Mouse (Mus musculus): ENCODE results near the gene Tmem44. TPM values are rescaled to one million over a fixed set of nuclear protein-coding genes. Genes with fewer than 3 reads are reported as not detected.

The Tmem44 gene
- total and polyA plus RNA-seq, 2 experiments from 2014 or later = 66.6 to 107 TPM

DNA sequence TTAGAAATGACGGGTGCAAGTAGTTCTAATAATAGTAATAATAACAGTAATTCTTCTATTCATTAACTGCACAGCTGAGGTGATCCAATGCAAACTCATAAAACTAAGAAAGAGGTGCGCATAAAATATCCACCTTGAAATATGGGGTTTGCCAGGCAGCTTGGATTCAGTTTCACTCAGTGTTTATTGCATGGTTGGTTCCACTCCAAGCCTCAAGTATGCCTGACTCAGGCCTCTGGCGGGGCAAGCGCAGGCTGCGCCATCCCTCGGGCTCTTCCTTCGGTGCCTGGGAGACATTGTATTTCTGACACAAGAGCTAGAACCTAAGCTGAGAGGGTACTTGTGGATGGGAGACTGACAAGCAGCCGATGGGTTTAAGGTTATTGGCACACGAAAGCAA lies 32.0 kb downstream of the Tmem44 start:
- H3K27ac ChIP-seq (ENCODE audit: low read depth, low read length) = no peak overlapping the region
- no peaks in the 10 kb centered on the region for H3K9me3 ChIP-seq (ENCODE audit: low read length)
- ATAC-seq (no peak), DNase-seq (no peak)
- WGBS = 72% methylated on average over 9 of the region's 9 CpGs
- H3K36me3 ChIP-seq (ENCODE audit: insufficient read depth) = peaks cover 58% of the 10 kb centered on the region
- H3K4me1 ChIP-seq (ENCODE audit: insufficient read depth) = no peaks in the 10 kb centered on the region
- TF ChIP-seq CTCF (IDR thresholded peaks at IDR 0.05; ENCODE audit: low read depth) = no peak
- no peak overlapping the region for H3K4me3 ChIP-seq (ENCODE audit: low read depth, low read length)
- H3K9ac ChIP-seq = no peak overlapping the region
- no peak overlapping the region for H3K4me2 ChIP-seq (ENCODE audit: low read depth)
- no peaks in the 10 kb centered on the region for H3K27me3 ChIP-seq (ENCODE audit: insufficient read depth, low read length)

DNA sequence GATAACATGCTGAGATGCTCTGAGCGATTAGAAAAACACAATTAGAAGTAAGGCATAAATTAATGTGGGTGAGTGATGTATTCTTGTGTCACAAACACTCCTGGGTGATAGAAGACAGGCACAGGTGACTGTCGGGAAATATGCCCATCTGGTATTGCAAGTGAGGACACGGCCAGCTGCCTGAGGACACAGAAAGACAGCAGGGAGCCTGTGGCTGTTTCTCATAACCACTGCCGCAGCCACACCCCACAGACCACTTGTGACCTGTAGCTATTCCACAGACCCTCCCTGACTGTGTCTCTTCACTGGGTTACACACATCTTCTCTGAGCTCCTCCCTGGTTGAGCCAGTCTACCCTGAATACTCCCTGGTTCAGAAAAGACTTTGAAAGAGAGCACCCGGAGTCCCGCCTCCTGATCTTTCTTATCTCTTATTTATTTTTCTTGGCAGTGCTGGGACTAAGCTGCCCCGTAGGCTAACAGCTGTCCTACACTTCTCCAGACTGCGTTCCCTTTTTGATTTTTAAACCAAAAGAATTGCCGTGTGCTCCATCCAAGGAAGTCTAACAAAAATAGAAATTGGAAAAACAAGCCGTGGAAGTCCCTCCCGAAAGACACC lies 32.9 kb downstream of the Tmem44 start:
- no peak for TF ChIP-seq CTCF (IDR thresholded peaks at IDR 0.05; ENCODE audit: low read depth)
- no peak overlapping the region for H3K4me3 ChIP-seq (ENCODE audit: low read depth, low read length)
- DNase-seq (no peak), ATAC-seq (no peak)
- H3K4me1 ChIP-seq (ENCODE audit: insufficient read depth) = no peaks in the 10 kb centered on the region
- no peaks in the 10 kb centered on the region for H3K9me3 ChIP-seq (ENCODE audit: low read length)
- no peaks in the 10 kb centered on the region for H3K27me3 ChIP-seq (ENCODE audit: insufficient read depth, low read length)
- 83% methylated on average over 11 of the region's 11 CpGs for WGBS
- no peak overlapping the region for H3K4me2 ChIP-seq (ENCODE audit: low read depth)
- no peak overlapping the region for H3K27ac ChIP-seq (ENCODE audit: low read depth, low read length)
- no peak overlapping the region for H3K9ac ChIP-seq
- H3K36me3 ChIP-seq (ENCODE audit: insufficient read depth) = peaks cover 59% of the 10 kb centered on the region

DNA sequence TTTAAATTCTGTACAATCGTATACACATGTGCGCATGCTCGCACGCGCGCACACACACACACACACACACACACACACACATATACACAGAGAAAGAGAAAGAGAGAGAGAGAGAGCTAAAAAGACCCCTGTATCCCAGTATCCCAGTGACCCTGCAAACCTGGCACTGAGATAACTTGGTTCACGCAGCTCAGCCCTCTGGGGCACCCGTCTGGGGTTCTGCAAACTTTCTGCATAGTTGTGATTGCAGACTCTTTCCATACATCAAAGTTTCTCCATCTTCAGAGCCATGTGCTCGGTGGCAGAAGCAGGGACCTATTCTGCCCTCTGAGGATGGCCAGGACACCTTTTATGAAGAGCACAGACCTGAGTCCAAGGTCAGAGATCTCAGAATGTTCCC lies 33.6 kb downstream of the Tmem44 start:
- no peak for TF ChIP-seq CTCF (IDR thresholded peaks at IDR 0.05; ENCODE audit: low read depth)
- H3K4me1 ChIP-seq (ENCODE audit: insufficient read depth) = no peaks in the 10 kb centered on the region
- ATAC-seq = no peak
- H3K4me2 ChIP-seq (ENCODE audit: low read depth) = no peak overlapping the region
- H3K36me3 ChIP-seq (ENCODE audit: insufficient read depth) = peaks cover 56% of the 10 kb centered on the region
- H3K27ac ChIP-seq (ENCODE audit: low read depth, low read length) = no peak overlapping the region
- H3K4me3 ChIP-seq (ENCODE audit: low read depth, low read length) = no peak overlapping the region
- no peak overlapping the region for H3K9ac ChIP-seq
- no peak for DNase-seq
- H3K9me3 ChIP-seq (ENCODE audit: low read length) = no peaks in the 10 kb centered on the region
- 96% methylated on average over 9 of the region's 9 CpGs for WGBS
- no peaks in the 10 kb centered on the region for H3K27me3 ChIP-seq (ENCODE audit: insufficient read depth, low read length)

DNA sequence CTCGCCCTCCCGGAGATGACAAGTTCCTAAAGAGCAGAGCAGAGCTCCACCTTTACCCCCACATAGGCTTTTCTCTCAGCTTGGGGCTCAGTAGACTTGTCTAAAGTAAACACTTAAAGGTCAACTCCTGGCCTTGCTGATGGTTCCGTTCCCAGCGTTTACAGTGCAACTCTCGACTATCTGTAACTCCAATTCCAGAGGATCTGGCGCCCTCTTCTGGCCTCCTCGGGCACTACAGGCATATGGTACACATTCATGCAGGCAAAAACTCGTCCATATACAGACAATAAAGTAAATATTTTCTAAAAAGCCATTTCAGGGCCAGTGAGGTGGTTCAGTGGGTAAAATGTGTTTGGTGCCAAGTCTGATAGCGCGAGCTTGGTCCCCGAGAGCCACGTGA lies 35.2 kb downstream of the Tmem44 start:
- no peak for ATAC-seq
- TF ChIP-seq CTCF (IDR thresholded peaks at IDR 0.05; ENCODE audit: low read depth) = peak; percentile 61
- Histone ChIP-seq H3K36me3 (ENCODE audit: insufficient read depth) (peaks cover 51% of the 10 kb centered on the region), H3K4me2 (ENCODE audit: low read depth) (no peak overlapping the region), H3K4me1 (ENCODE audit: insufficient read depth) (no peaks in the 10 kb centered on the region), H3K9me3 (ENCODE audit: low read length) (no peaks in the 10 kb centered on the region), H3K27ac (ENCODE audit: low read depth, low read length) (no peak overlapping the region), H3K9ac (no peak overlapping the region), H3K4me3 (ENCODE audit: low read depth, low read length) (no peak overlapping the region), H3K27me3 (ENCODE audit: insufficient read depth, low read length) (no peaks in the 10 kb centered on the region)
- 69% methylated on average over 12 of the region's 12 CpGs for WGBS
- peak; percentile 30 for DNase-seq

GRCm38 (mm10) chr16:30513050-30514024 lies 37.3 kb downstream of the Tmem44 start:
- no peak for ATAC-seq
- H3K9ac ChIP-seq = no peak overlapping the region
- H3K4me1 ChIP-seq (ENCODE audit: insufficient read depth) = peaks cover 5% of the 10 kb centered on the region; the same call in 1 of the 2 replicates

GRCm38 (mm10) chr16:30512375-30513049 lies 38.1 kb downstream of the Tmem44 start:
- ATAC-seq = no peak
- Histone ChIP-seq H3K4me1 (ENCODE audit: insufficient read depth) (peaks cover 5% of the 10 kb centered on the region; the same call in 1 of the 2 replicates), H3K27me3 (ENCODE audit: insufficient read depth, low read length) (no peaks in the 10 kb centered on the region), H3K36me3 (ENCODE audit: insufficient read depth) (peaks cover 39% of the 10 kb centered on the region), H3K27ac (ENCODE audit: low read depth, low read length) (no peak overlapping the region), H3K9ac (no peak overlapping the region), H3K4me2 (ENCODE audit: low read depth) (no peak overlapping the region), H3K4me3 (ENCODE audit: low read depth, low read length) (no peak overlapping the region), H3K9me3 (ENCODE audit: low read length) (no peaks in the 10 kb centered on the region)
- 61% methylated on average over 8 of the region's 8 CpGs for WGBS
- DNase-seq = no peak
- TF ChIP-seq CTCF (IDR thresholded peaks at IDR 0.05; ENCODE audit: low read depth) = no peak

More at GRCm38 (mm10) chr16:30513050-30514024, 37.3 kb downstream of the Tmem44 start:
- DNase-seq = no peak
- Histone ChIP-seq H3K9me3 (ENCODE audit: low read length) (no peaks in the 10 kb centered on the region), H3K36me3 (ENCODE audit: insufficient read depth) (peaks cover 47% of the 10 kb centered on the region), H3K4me2 (ENCODE audit: low read depth) (no peak overlapping the region), H3K27me3 (ENCODE audit: insufficient read depth, low read length) (no peaks in the 10 kb centered on the region), H3K4me3 (ENCODE audit: low read depth, low read length) (no peak overlapping the region), H3K27ac (ENCODE audit: low read depth, low read length) (no peak overlapping the region)
- WGBS = 71% methylated on average over 20 of the region's 20 CpGs
- TF ChIP-seq CTCF (IDR thresholded peaks at IDR 0.05; ENCODE audit: low read depth) = no peak
